Mouse (Mus musculus): ENCODE measurements around the gene Cyp51. TPM values are rescaled to one million over a fixed set of nuclear protein-coding genes. Genes with fewer than 3 reads are reported as not detected.
"Not testable (repeated sequence)": the region's sequence is repeated elsewhere in the genome, so short reads cannot be mapped to it uniquely, and the experiment has no call there.

Gene Cyp51
- polyA plus RNA-seq (2015; fragmentation: Nextera tagmentation; extraction: Ambion mirVana), result 66.7 and 69.9 TPM in 2 replicates

- Histone ChIP-seq H3K4me3 (peak within 1 kb of the TSS; percentile 86), H3K9me3 (no peaks in the 10 kb centered on the region), H3K27me3 (no peaks in the 10 kb centered on the region), H3K4me1 (peaks cover 8% of the 10 kb centered on the region), H3K9ac (peak within 1 kb of the TSS; percentile 68), H3K27ac (peak within 1 kb of the TSS; percentile 97), H3K4me2 (peak within 1 kb of the TSS; percentile 55), H3K36me3 (peaks cover 18% of the 10 kb centered on the region)
- peak; percentile 97 for ATAC-seq (ENCODE audit: insufficient number of reproducible peaks, low FRiP score, low TSS enrichment, low read depth)
- WGBS, result under 1% methylated on average over 59 of the region's 59 CpGs
These were observed at the start of gene Cyp51 for GRCm38 (mm10) chr5:4104341-4105040. Gene Cyp51, minus strand, starts transcription at chr5:4104746.

GRCm38 (mm10) chr5:4112570-4113098 is 8.1 kb upstream of the Cyp51 start:
- H3K4me1 ChIP-seq, result no peaks in the 10 kb centered on the region
- H3K9me3 ChIP-seq, result no peaks in the 10 kb centered on the region
- no peak overlapping the region for H3K9ac ChIP-seq
- ATAC-seq (ENCODE audit: insufficient number of reproducible peaks, low FRiP score, low TSS enrichment, low read depth), result no peak
- H3K27me3 ChIP-seq, result no peaks in the 10 kb centered on the region
- no peak overlapping the region for H3K27ac ChIP-seq
- 92% methylated on average over 5 of the region's 5 CpGs for WGBS
- no peaks in the 10 kb centered on the region for H3K36me3 ChIP-seq
- no peak overlapping the region for H3K4me3 ChIP-seq
- no peak overlapping the region for H3K4me2 ChIP-seq

DNA sequence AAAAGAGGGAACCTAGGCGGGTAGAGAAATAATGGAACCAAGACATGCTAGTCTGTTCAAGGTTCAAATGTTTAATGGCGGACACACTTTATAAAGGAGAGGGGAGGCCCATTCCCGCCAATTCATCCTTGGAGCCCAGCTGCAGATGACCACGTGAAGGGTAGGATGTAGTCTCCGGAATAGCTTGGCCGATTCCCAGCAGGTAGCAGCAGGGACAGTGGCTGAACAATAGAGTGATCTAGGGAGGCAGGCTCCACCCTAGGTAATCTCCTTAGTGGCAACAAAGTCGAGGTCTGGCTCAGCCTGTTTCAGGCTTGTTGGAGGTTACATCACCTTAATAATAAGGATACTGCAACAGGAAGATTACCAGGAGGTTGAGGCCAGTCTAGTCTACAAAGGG is 2.5 kb upstream of the Cyp51 start:
- H3K36me3 ChIP-seq; H3K9ac ChIP-seq; H3K4me1 ChIP-seq; H3K4me3 ChIP-seq; H3K27me3 ChIP-seq; H3K9me3 ChIP-seq; H3K27ac ChIP-seq; ATAC-seq (ENCODE audit: insufficient number of reproducible peaks, low FRiP score, low TSS enrichment, low read depth); H3K4me2 ChIP-seq: not testable (repeated sequence)
- 63% methylated on average over 7 of the region's 7 CpGs for WGBS

- H3K4me2 ChIP-seq, result no peak overlapping the region
- peaks cover 8% of the 10 kb centered on the region for H3K4me1 ChIP-seq
- H3K9me3 ChIP-seq, result no peaks in the 10 kb centered on the region
- H3K4me3 ChIP-seq, result no peak overlapping the region
- ATAC-seq (ENCODE audit: insufficient number of reproducible peaks, low FRiP score, low TSS enrichment, low read depth), result no peak
- no peak overlapping the region for H3K9ac ChIP-seq
- WGBS, result 90% methylated on average over 2 of the region's 2 CpGs
- no peak overlapping the region for H3K27ac ChIP-seq
- H3K36me3 ChIP-seq, result peaks cover 10% of the 10 kb centered on the region
- H3K27me3 ChIP-seq, result no peaks in the 10 kb centered on the region
These were observed 1.2 kb upstream of the Cyp51 start for GRCm38 (mm10) chr5:4105651-4106186.

GRCm38 (mm10) chr5:4103626-4104340 is 763 bp downstream of the Cyp51 start:
- H3K27ac ChIP-seq, result peak overlapping the region; percentile 97
- ATAC-seq (ENCODE audit: insufficient number of reproducible peaks, low FRiP score, low TSS enrichment, low read depth), result peak; percentile 41
- H3K27me3 ChIP-seq, result no peaks in the 10 kb centered on the region
- peak overlapping the region; percentile 55 for H3K4me2 ChIP-seq
- H3K9ac ChIP-seq, result peak overlapping the region; percentile 68
- WGBS, result under 1% methylated on average over 41 of the region's 41 CpGs
- peaks cover 25% of the 10 kb centered on the region for H3K36me3 ChIP-seq
- H3K4me1 ChIP-seq, result peaks cover 8% of the 10 kb centered on the region
- peak overlapping the region; percentile 86 for H3K4me3 ChIP-seq
- no peaks in the 10 kb centered on the region for H3K9me3 ChIP-seq

- Histone ChIP-seq H3K4me2 (no peak overlapping the region), H3K27ac (no peak overlapping the region), H3K9me3 (no peaks in the 10 kb centered on the region), H3K36me3 (peaks cover 31% of the 10 kb centered on the region), H3K27me3 (no peaks in the 10 kb centered on the region), H3K4me3 (no peak overlapping the region), H3K4me1 (peaks cover 8% of the 10 kb centered on the region), H3K9ac (no peak overlapping the region)
- no peak for ATAC-seq (ENCODE audit: insufficient number of reproducible peaks, low FRiP score, low TSS enrichment, low read depth)
- 93% methylated on average over 2 of the region's 2 CpGs for WGBS
These were observed 2.8 kb downstream of the Cyp51 start for GRCm38 (mm10) chr5:4101770-4102169.

- H3K9ac ChIP-seq, result no peak overlapping the region
- no peaks in the 10 kb centered on the region for H3K9me3 ChIP-seq
- ATAC-seq (ENCODE audit: insufficient number of reproducible peaks, low FRiP score, low TSS enrichment, low read depth), result no peak
- H3K36me3 ChIP-seq, result peaks cover 31% of the 10 kb centered on the region
- H3K27me3 ChIP-seq, result no peaks in the 10 kb centered on the region
- 97% methylated on average over 4 of the region's 4 CpGs for WGBS
- peaks cover 8% of the 10 kb centered on the region for H3K4me1 ChIP-seq
- no peak overlapping the region for H3K27ac ChIP-seq
- no peak overlapping the region for H3K4me3 ChIP-seq
- no peak overlapping the region for H3K4me2 ChIP-seq
These were observed 3.5 kb downstream of the Cyp51 start for GRCm38 (mm10) chr5:4101031-4101430.

DNA sequence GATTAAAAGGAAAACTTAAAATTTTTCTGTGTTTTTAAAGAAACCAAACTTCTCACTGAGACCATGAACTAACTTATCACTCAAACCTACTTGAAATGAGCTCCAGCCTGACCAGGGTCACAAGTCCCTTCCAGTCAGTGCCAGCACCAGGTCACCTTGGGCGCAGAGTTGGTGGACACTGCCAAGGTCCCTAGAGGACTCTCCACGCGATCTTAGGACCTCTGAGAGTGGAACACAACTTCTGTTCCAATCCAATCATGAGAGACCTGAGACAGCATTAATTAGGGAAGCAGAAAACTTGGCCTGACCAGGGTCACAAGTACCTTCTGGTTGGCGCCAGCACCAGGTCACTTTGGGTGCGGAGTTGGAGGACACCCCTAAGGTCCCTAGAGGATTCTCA is 10.1 kb downstream of the Cyp51 start:
- H3K9ac ChIP-seq, result no peak overlapping the region
- no peak for ATAC-seq (ENCODE audit: insufficient number of reproducible peaks, low FRiP score, low TSS enrichment, low read depth)

DNA sequence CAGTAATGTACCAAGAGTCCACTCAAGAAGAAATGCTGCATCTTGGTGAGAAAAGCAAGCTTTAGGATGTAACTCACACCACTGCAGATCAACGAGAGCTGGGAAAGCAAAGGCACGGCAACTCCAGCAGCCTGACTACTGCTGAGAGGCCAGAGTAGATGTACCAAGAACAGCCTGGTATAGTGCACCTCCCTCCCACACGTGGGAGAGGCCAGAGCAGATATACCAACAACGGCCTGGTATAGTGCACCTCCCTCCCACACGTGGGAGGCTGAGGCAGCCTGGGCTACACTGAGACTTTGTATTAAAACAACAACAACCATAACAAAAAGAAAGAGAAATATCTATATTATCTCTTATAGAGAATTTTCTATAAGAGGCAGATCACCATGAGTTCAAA is 16.4 kb downstream of the Cyp51 start:
- whole genome bisulfite sequencing, result 94% methylated on average over 5 of the region's 5 CpGs

More for the DNA sequence above, 10.1 kb downstream of the Cyp51 start:
- Histone ChIP-seq H3K36me3 (peaks cover 52% of the 10 kb centered on the region), H3K4me2 (no peak overlapping the region), H3K27ac (no peak overlapping the region), H3K4me3 (no peak overlapping the region), H3K27me3 (no peaks in the 10 kb centered on the region), H3K4me1 (no peaks in the 10 kb centered on the region), H3K9me3 (no peaks in the 10 kb centered on the region)
- 95% methylated on average over 5 of the region's 5 CpGs for WGBS

DNA sequence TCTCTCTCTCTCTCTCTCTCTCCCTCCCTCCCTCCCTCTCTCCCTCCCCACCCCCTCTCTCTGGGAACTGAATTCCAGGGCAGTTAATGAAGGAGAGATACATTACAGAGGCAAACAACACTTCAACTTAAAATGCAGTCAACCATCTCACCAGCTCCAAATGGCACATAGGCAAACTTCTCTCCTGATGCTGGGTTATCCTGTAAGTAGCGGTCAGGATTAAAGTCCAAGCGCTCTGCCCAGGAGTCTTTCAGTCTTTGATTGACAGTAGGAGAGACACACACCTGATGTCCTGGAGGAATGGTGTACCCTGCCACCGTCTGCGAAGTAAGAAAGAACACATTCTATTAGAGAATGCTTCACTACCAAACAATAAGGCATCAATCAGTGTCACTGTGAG is 18.2 kb downstream of the Cyp51 start:
- no peak for ATAC-seq (ENCODE audit: insufficient number of reproducible peaks, low FRiP score, low TSS enrichment, low read depth)
- Histone ChIP-seq H3K9me3 (no peaks in the 10 kb centered on the region), H3K4me1 (no peaks in the 10 kb centered on the region), H3K4me3 (no peak overlapping the region), H3K27me3 (no peaks in the 10 kb centered on the region), H3K36me3 (peaks cover 78% of the 10 kb centered on the region), H3K27ac (no peak overlapping the region), H3K9ac (no peak overlapping the region), H3K4me2 (no peak overlapping the region)
- WGBS, result 87% methylated on average over 4 of the region's 4 CpGs

More for the DNA sequence above, 16.4 kb downstream of the Cyp51 start:
- Histone ChIP-seq H3K9me3 (no peaks in the 10 kb centered on the region), H3K9ac (no peak overlapping the region), H3K4me1 (no peaks in the 10 kb centered on the region), H3K4me2 (no peak overlapping the region), H3K4me3 (no peak overlapping the region), H3K36me3 (peaks cover 76% of the 10 kb centered on the region), H3K27me3 (no peaks in the 10 kb centered on the region), H3K27ac (no peak overlapping the region)
- ATAC-seq (ENCODE audit: insufficient number of reproducible peaks, low FRiP score, low TSS enrichment, low read depth), result no peak

DNA sequence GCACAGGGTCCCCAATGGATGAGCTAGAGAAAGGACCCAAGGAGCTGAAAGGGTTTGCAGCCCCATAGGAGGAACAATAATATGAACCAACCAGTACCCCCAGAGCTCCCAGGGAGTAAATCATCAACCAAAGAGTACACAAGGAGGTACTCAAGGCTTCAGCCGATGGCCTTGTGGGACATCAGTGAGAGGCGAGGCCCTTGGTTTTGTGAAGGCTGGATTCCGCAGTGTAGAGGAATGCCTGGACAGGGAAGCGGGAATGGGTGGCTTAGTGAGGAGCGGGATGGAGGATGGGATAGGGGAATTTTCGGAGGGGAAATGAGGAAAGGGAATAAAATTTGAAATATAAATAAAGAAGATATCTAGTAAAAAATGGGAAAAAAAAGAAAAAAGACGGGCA is 19.6 kb downstream of the Cyp51 start:
- 93% methylated on average over 7 of the region's 7 CpGs for WGBS
- Histone ChIP-seq H3K27me3 (no peaks in the 10 kb centered on the region), H3K9ac (no peak overlapping the region), H3K36me3 (peaks cover 81% of the 10 kb centered on the region), H3K4me3 (no peak overlapping the region), H3K4me2 (no peak overlapping the region), H3K9me3 (no peaks in the 10 kb centered on the region), H3K4me1 (no peaks in the 10 kb centered on the region), H3K27ac (no peak overlapping the region)
- no peak for ATAC-seq (ENCODE audit: insufficient number of reproducible peaks, low FRiP score, low TSS enrichment, low read depth)

DNA sequence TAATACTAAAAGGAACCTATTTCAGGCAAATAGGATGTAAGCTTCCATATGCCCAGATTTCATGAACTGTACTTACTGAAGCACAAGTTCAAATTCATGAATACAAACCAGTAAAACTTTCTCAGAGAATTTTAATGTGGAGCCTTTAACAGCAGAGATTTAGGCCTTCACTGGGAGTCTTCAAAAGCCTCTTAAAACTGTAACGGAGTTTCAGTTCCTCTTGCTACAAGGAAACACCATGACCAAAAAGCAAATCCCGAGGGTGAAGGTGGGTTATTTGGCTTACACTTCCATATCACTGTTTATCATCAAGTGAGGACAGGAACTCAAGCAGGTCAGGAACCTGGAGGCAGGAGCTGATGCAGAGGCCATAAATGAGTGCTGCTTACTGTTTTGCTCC is 23.0 kb downstream of the Cyp51 start:
- Histone ChIP-seq H3K9me3 (no peaks in the 10 kb centered on the region), H3K4me2 (no peak overlapping the region), H3K27ac (no peak overlapping the region), H3K27me3 (no peaks in the 10 kb centered on the region), H3K4me1 (no peaks in the 10 kb centered on the region), H3K4me3 (no peak overlapping the region), H3K36me3 (peaks cover 77% of the 10 kb centered on the region), H3K9ac (no peak overlapping the region)
- ATAC-seq (ENCODE audit: insufficient number of reproducible peaks, low FRiP score, low TSS enrichment, low read depth), result no peak
- WGBS, result 78% methylated on average over 2 of the region's 2 CpGs
